Comparison of ENCODE assay signal across 8 mouse cellular contexts in the genomic region with DNA sequence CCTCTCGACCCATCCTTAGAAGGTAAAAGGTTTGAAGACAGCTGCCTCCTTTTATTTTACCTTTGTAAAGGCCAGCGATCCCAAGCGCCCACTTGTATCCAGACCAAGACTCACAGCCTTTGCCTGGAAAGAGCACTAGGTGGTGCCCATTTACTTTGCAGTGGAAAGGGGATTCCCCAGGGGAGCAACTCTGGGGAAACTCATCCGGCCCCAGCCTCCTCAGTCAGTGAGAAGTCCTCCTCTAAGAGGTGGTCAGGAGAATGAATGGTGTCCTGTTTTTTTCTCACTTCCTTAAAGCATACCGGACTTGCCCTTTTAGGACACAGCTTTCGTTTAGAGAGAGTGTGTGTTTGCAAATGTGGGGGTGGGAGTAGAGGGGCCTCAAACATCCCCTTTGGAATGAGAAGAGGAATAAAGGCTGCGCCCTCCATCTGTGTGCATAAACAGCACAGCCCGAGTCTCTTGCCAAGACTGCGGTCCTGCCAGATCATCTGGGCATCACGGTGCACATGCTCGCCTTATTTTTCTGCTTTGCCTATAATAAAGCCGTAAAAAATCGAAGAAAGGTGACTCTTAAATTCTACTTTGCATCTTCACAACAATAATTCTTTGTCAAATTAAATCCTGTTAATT. TPM values are rescaled to one million over a fixed set of nuclear protein-coding genes. Genes with fewer than 3 reads are reported as not detected.
DNase-seq lines count a peak whose midpoint lies in the region; ATAC-seq and TF ChIP-seq lines count a peak whose summit lies in the region.

No protein-coding gene starts in this region.

- H3K9ac ChIP-seq in heart, embryonic 14.5 days (ENCODE audit: low read length), result peak overlapping the region; percentile 48; the same call in 1 of the 2 replicates
- no peak overlapping the region for H3K9ac ChIP-seq in kidney, postnatal 0 days (ENCODE audit: low read depth, low read length)
- no peak overlapping the region for H3K9ac ChIP-seq in stomach, embryonic 15.5 days

- no peaks in the 10 kb centered on the region for H3K27me3 ChIP-seq in heart, embryonic 14.5 days (ENCODE audit: control insufficient read depth, insufficient read depth, low read length)
- H3K27me3 ChIP-seq in kidney, postnatal 0 days (ENCODE audit: insufficient read depth, low read length), result no peaks in the 10 kb centered on the region
- no peaks in the 10 kb centered on the region for H3K27me3 ChIP-seq in stomach, embryonic 15.5 days (replicated peaks)

- H3K4me3 ChIP-seq in embryonic fibroblast, embryonic 13.5 days (ENCODE audit: insufficient read depth, low read length), result peak overlapping the region; percentile 24
- H3K4me3 ChIP-seq in heart, embryonic 14.5 days (ENCODE audit: control insufficient read depth in 1 of 2, insufficient read depth in 1 of 2, low read depth in 1 of 2, low read length in 2 of 2), result peak overlapping the region; percentile 12 to 23; a peak in 3 of 4 replicates
- H3K4me3 ChIP-seq in kidney, postnatal 0 days (replicated peaks; ENCODE audit: low read depth, low read length), result 0 out of 2 replicates have a peak overlapping the region, but pooled peaks have one; percentile 2
- peak overlapping the region; percentile 13; the same call in 1 of the 2 replicates for H3K4me3 ChIP-seq in stomach, embryonic 15.5 days (replicated peaks)

- peak; percentile 58 for DNase-seq in MN1 (ENCODE audit: low spot score)
- DNase-seq in adrenal gland, postnatal 4 days (ENCODE audit: low spot score in 2 of 2), result peak; percentile 9 to 34
- DNase-seq in kidney, postnatal 0 days (ENCODE audit: low spot score), result peak; percentile 85

- no peak for TF ChIP-seq CTCF in embryonic fibroblast, embryonic 13.5 days (IDR thresholded peaks at IDR 0.05; ENCODE audit: borderline replicate concordance, insufficient read depth, low read length)
- TF ChIP-seq CTCF in kidney, postnatal 0 days (IDR thresholded peaks at IDR 0.05; ENCODE audit: low read depth), result peak; percentile 68

- no peaks in the 10 kb centered on the region for H3K9me3 ChIP-seq in heart, embryonic 14.5 days (ENCODE audit: control insufficient read depth, low read length)
- no peaks in the 10 kb centered on the region for H3K9me3 ChIP-seq in kidney, postnatal 0 days (replicated peaks; ENCODE audit: low read length)
- no peaks in the 10 kb centered on the region for H3K9me3 ChIP-seq in stomach, embryonic 15.5 days

- TF ChIP-seq POLR2A in embryonic fibroblast, embryonic 13.5 days (IDR thresholded peaks at IDR 0.05; ENCODE audit: low read depth, low read length), result no peak

- 11% methylated on average over 13 of the region's 13 CpGs for WGBS in heart, embryonic 14.5 days
- WGBS in kidney, postnatal 0 days, result 9% methylated on average over 13 of the region's 13 CpGs
- 8% methylated on average over 13 of the region's 13 CpGs for WGBS in stomach, embryonic 15.5 days

- peak overlapping the region; percentile 59 for H3K4me2 ChIP-seq in heart, embryonic 14.5 days (ENCODE audit: low read length)
- peak overlapping the region; percentile 44 for H3K4me2 ChIP-seq in kidney, postnatal 0 days (ENCODE audit: low read length)
- peak overlapping the region; percentile 43 for H3K4me2 ChIP-seq in stomach, embryonic 15.5 days

- H3K27ac ChIP-seq in embryonic fibroblast, embryonic 13.5 days (ENCODE audit: insufficient read depth, low read length), result no peak overlapping the region
- no peak overlapping the region for H3K27ac ChIP-seq in heart, embryonic 14.5 days (replicated peaks in 1 of 2; ENCODE audit: control insufficient read depth in 1 of 2, insufficient read depth in 1 of 2, low read depth in 2 of 2, low read length in 2 of 2)
- H3K27ac ChIP-seq in kidney, postnatal 0 days, result no peak overlapping the region
- H3K27ac ChIP-seq in stomach, embryonic 15.5 days, result peak overlapping the region; percentile 70

- peak; percentile 64 for ATAC-seq in heart, embryonic 14.5 days (ENCODE audit: insufficient number of reproducible peaks, insufficient read depth, low FRiP score, low read depth)
- ATAC-seq in kidney, postnatal 0 days (replicated peaks; ENCODE audit: low FRiP score, low read depth), result peak; percentile 73; the same call in 1 of the 2 replicates
- ATAC-seq in megakaryocyte, adult 5-6 weeks (ENCODE audit: poor library complexity, severe bottlenecking), result peak; percentile 83
- ATAC-seq in stomach, embryonic 15.5 days (ENCODE audit: insufficient read depth, low FRiP score, low read depth), result peak; percentile 80
- no peak for ATAC-seq in erythroid progenitor cell, adult 5-6 weeks (replicated peaks; ENCODE audit: low FRiP score, poor library complexity, severe bottlenecking)

- H3K36me3 ChIP-seq in heart, embryonic 14.5 days (ENCODE audit: control insufficient read depth, insufficient read depth, low read length), result no peaks in the 10 kb centered on the region
- no peaks in the 10 kb centered on the region for H3K36me3 ChIP-seq in kidney, postnatal 0 days (ENCODE audit: insufficient read depth, low read length)
- no peaks in the 10 kb centered on the region for H3K36me3 ChIP-seq in stomach, embryonic 15.5 days

- H3K4me1 ChIP-seq in embryonic fibroblast, embryonic 13.5 days (ENCODE audit: control insufficient read depth, insufficient read depth, low read length), result 0 out of 2 replicates have a peak, but pooled peaks cover 2% of the 10 kb centered on the region
- peaks cover 3 to 9% of the 10 kb centered on the region in 2 experiments; a peak in 2 of 4 replicates for H3K4me1 ChIP-seq in heart, embryonic 14.5 days (ENCODE audit: control insufficient read depth in 2 of 2, insufficient read depth in 2 of 2, low read length in 2 of 2)
- no peaks in the 10 kb centered on the region for H3K4me1 ChIP-seq in kidney, postnatal 0 days (replicated peaks; ENCODE audit: insufficient read depth, low read length)
- H3K4me1 ChIP-seq in stomach, embryonic 15.5 days, result peaks cover 11% of the 10 kb centered on the region; the same call in 1 of the 2 replicates

RNA-seq across cellular contexts. Expression of gene Etaa1, which starts 57.5 kb away (rescaled TPM):
- total RNA-seq in adrenal gland, postnatal 4 days (2021), result 10 to 100 TPM; 12.9 to 13.5 TPM
- polyA plus RNA-seq in embryonic fibroblast, embryonic 13.5 days (2011; ENCODE audit: insufficient read length, low read depth, missing spikeins), result 7.4 and 9.9 TPM in 2 replicates
- 8.5 and 8.7 TPM in 2 replicates for polyA plus RNA-seq in heart, embryonic 14.5 days (2014; fragmentation: Nextera tagmentation; extraction: Ambion mirVana)
- 9.3 and 9.5 TPM in 2 replicates for polyA plus RNA-seq in kidney, postnatal 0 days (2015; fragmentation: Nextera tagmentation; extraction: Ambion mirVana)
- total RNA-seq in megakaryocyte, adult 5-6 weeks (2015), result 15.3 and 15.7 TPM in 2 replicates
- 12.2 and 13.9 TPM in 2 replicates for total RNA-seq in megakaryocyte, adult 5-6 weeks (2017)
- polyA plus RNA-seq in stomach, embryonic 15.5 days (2015; fragmentation: Nextera tagmentation; extraction: Ambion mirVana), result 11.0 and 11.8 TPM in 2 replicates
- total RNA-seq in erythroid progenitor cell, adult 5-6 weeks (2015; ENCODE audit: low replicate concordance), result 11.7 and 17.7 TPM in 2 replicates
- 15.4 and 24.1 TPM in 2 replicates for total RNA-seq in erythroid progenitor cell, adult 5-6 weeks (2017; ENCODE audit: low replicate concordance)

Comparison
In these comparisons a context has a peak if more than half of its experiments do, and no peak if none do; other contexts are left out.
1. DNase-seq: peak in every context shown above with its lines; median percentile 85 in kidney, postnatal 0 days; 58 in MN1; 22 in adrenal gland, postnatal 4 days.